Mouse (Mus musculus) G1E (cell line): Measurements from ENCODE around the gene Atp4a.

Experiments used
- CTCF ChIP-seq: IDR thresholded peaks from 2 replicates; pipeline ENCODE4 v1.5.1; 2012; ENCODE audit warnings: low read depth, low read length, inconsistent platforms, mixed read lengths
- GATA1 ChIP-seq: IDR thresholded peaks from 2 replicates; pipeline ENCODE4 v1.6.1; 2012; ENCODE audit warnings: borderline replicate concordance, low read length, inconsistent platforms, mixed read lengths
- POLR2AphosphoS5 ChIP-seq: IDR thresholded peaks from 2 replicates; pipeline ENCODE4 v1.6.1; 2012; ENCODE audit warnings: low read depth, low read length, inconsistent platforms; ENCODE audit not compliant: insufficient replicate concordance

DNA sequence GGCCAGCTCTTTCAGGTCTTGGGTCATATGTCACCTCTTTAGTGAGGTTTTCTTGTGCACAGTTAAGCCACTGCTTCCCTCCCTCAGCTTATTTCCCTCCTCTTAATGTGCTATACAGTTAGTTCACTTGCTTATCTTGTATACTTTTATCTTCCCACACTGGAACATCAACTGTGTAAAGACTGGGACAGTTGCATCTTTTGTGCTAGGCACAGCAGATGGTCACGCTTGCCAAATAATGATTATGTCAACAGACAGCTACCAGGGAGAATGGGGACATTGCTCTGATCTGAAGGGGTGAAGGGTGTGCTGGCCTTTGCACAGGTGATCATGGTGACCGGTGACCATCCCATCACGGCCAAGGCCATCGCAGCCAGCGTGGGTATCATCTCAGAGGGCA, 7.7 kb downstream of the Atp4a start:
- no peak for TF ChIP-seq POLR2AphosphoS5
- no peak for TF ChIP-seq CTCF
- TF ChIP-seq GATA1 = no peak
